Mouse (Mus musculus) C2C12 (cell line): ENCODE data around the gene Runx2.

Experiments used
- CEBPB ChIP-seq: IDR thresholded peaks from one replicate; pipeline ENCODE4 v1.6.1; 2011; ENCODE audit warnings: low read depth, mild to moderate bottlenecking, control low read depth, moderate library complexity
- CTCF ChIP-seq: IDR thresholded peaks from one replicate; pipeline ENCODE4 v1.5.1; 2011; ENCODE audit not compliant: control insufficient read depth, insufficient read depth, insufficient read length
- FOSL1 ChIP-seq: IDR thresholded peaks from one replicate; pipeline ENCODE4 v1.8.0; 2011; ENCODE audit warnings: mild to moderate bottlenecking, low read length; ENCODE audit not compliant: poor library complexity, insufficient read depth, severe bottlenecking
- MAX ChIP-seq: IDR thresholded peaks from one replicate; pipeline ENCODE4 v1.6.1; 2011; ENCODE audit warnings: mild to moderate bottlenecking, control low read depth
- USF1 ChIP-seq: IDR thresholded peaks from one replicate; pipeline ENCODE4 v1.6.1; 2011; ENCODE audit warnings: low read depth, mild to moderate bottlenecking, control low read depth, moderate library complexity

GRCm38 (mm10) chr17:44766318-44766717 lies 48.3 kb downstream of the Runx2 start:
- TF ChIP-seq CTCF, result no peak
- no peak for TF ChIP-seq MAX
- no peak for TF ChIP-seq FOSL1
- no peak for TF ChIP-seq CEBPB
- no peak for TF ChIP-seq USF1
